ENCODE assay signal across 8 mouse cellular contexts in genomic region chr10:41682546-41683393, GRCm38 (mm10). TPM values are rescaled to one million over a fixed set of nuclear protein-coding genes. Genes with fewer than 3 reads are reported as not detected.
DNase-seq lines count a peak whose midpoint lies in the region; ATAC-seq and TF ChIP-seq lines count a peak whose summit lies in the region.

No protein-coding gene starts in this region.

- ATAC-seq in forebrain, embryonic 14.5 days = peak; percentile 45; the same call in 1 of the 2 replicates

- no peak overlapping the region for H3K4me2 ChIP-seq in forebrain, embryonic 14.5 days (ENCODE audit: low read length)

- H3K27me3 ChIP-seq in MEL (ENCODE audit: control insufficient read depth in 1 of 2, insufficient read depth in 2 of 2, low read length in 2 of 2) = peaks cover 0 to 8% of the 10 kb centered on the region in 2 experiments; a peak in 3 of 4 replicates
- H3K27me3 ChIP-seq in forebrain, embryonic 14.5 days (replicated peaks; ENCODE audit: control insufficient read depth, insufficient read depth, low read length) = 0 out of 2 replicates have a peak, but pooled peaks cover 7% of the 10 kb centered on the region

- 43% methylated on average over 16 of the region's 16 CpGs for WGBS in forebrain, embryonic 14.5 days

- no peaks in the 10 kb centered on the region for H3K9me3 ChIP-seq in MEL (replicated peaks; ENCODE audit: insufficient read depth, low read length)
- H3K9me3 ChIP-seq in forebrain, embryonic 14.5 days (replicated peaks; ENCODE audit: control insufficient read depth, low read length) = no peaks in the 10 kb centered on the region

- no peak overlapping the region; the same call in 1 of the 2 replicates for H3K9ac ChIP-seq in MEL (ENCODE audit: control insufficient read depth, low read depth, low read length, poor library complexity, severe bottlenecking)
- no peak overlapping the region for H3K9ac ChIP-seq in forebrain, embryonic 14.5 days (ENCODE audit: low read length)

- TF ChIP-seq EP300 in MEL (IDR thresholded peaks at IDR 0.05; ENCODE audit: low read depth in 1 of 2, low read length in 2 of 2) = no peak

- no peaks in the 10 kb centered on the region for H3K4me1 ChIP-seq in MEL (ENCODE audit: control insufficient read depth in 1 of 2, insufficient read depth in 2 of 2, low read length in 2 of 2)
- peaks cover 12% of the 10 kb centered on the region; the same call in 1 of the 2 replicates for H3K4me1 ChIP-seq in forebrain, embryonic 14.5 days (ENCODE audit: control insufficient read depth, insufficient read depth, low read length)

- no peaks in the 10 kb centered on the region; a peak in 1 of 4 replicates for H3K36me3 ChIP-seq in MEL (ENCODE audit: control insufficient read depth in 1 of 2, insufficient read depth in 2 of 2, low read length in 2 of 2)
- no peaks in the 10 kb centered on the region for H3K36me3 ChIP-seq in forebrain, embryonic 14.5 days (ENCODE audit: control insufficient read depth, insufficient read depth, low read length)

- TF ChIP-seq POLR2A in MEL (IDR thresholded peaks at IDR 0.05; ENCODE audit: control insufficient read depth in 1 of 2, insufficient read depth in 1 of 2, low read depth in 1 of 2, low read length in 2 of 2, poor library complexity in 1 of 2) = no peak

- TF ChIP-seq RAD21 in MEL (IDR thresholded peaks at IDR 0.05; ENCODE audit: low read depth, low read length) = peak; percentile 86

- no peaks in the 10 kb centered on the region for H3K79me2 ChIP-seq in MEL (ENCODE audit: control insufficient read depth, insufficient read depth, low read length, poor library complexity)

- TF ChIP-seq CTCF in MEL (IDR thresholded peaks at IDR 0.05 in 2 of 3, conservative IDR thresholded peaks at IDR 0.05 in 1 of 3; ENCODE audit: control insufficient read depth in 1 of 3, insufficient read depth in 1 of 3, low read depth in 2 of 3, low read length in 3 of 3, poor library complexity in 1 of 3, severe bottlenecking in 1 of 3) = peak; percentile 74 to 84 (median 77)

- peak overlapping the region in 1 of 2 experiments; percentile 18; a peak in 1 of 4 replicates for H3K4me3 ChIP-seq in MEL (ENCODE audit: control insufficient read depth in 1 of 2, insufficient read depth in 1 of 2, low read depth in 2 of 2, low read length in 2 of 2)
- H3K4me3 ChIP-seq in forebrain, embryonic 14.5 days (ENCODE audit: low read depth, low read length) = no peak overlapping the region

- peak; percentile 83 for DNase-seq in MEL (ENCODE audit: low read depth, low spot score)
- peak; percentile 70 for DNase-seq in c-Kit-positive CD71-positive TER-119-positive erythroid progenitor cells, embryonic 14.5 days (ENCODE audit: low spot score)
- DNase-seq in forebrain, embryonic 14.5 days (ENCODE audit: low spot score) = peak; percentile 91
- DNase-seq in heart, postnatal 4 days = peak; percentile 93
- peak; percentile 87 to 93 for DNase-seq in layer of hippocampus, postnatal 14 days (ENCODE audit: low spot score in 2 of 2)
- DNase-seq in lung, postnatal 36 days = peak; percentile 94
- peak; percentile 77 for DNase-seq in retina, postnatal 7 days (ENCODE audit: low read depth, low spot score)
- peak; percentile 64 to 65 for DNase-seq in urinary bladder, adult 18-20 months (ENCODE audit: low spot score in 2 of 2)

- no peak overlapping the region for H3K27ac ChIP-seq in MEL (ENCODE audit: control insufficient read depth, low read depth, low read length)
- no peak overlapping the region for H3K27ac ChIP-seq in forebrain, embryonic 14.5 days (ENCODE audit: low read depth, low read length)

TF ChIP-seq in MEL, 35 proteins besides CTCF, POLR2A, EP300 and RAD21:
- TF ChIP-seq ZMIZ1 (IDR thresholded peaks at IDR 0.05; ENCODE audit: low read depth, low read length) (no peak), CHD2 (IDR thresholded peaks at IDR 0.05; ENCODE audit: low read length) (no peak), ETS1 (IDR thresholded peaks at IDR 0.05; ENCODE audit: low read depth, low read length) (no peak), MYC (IDR thresholded peaks at IDR 0.05; ENCODE audit: low read depth, low read length) (peak; percentile 52; the same call in 1 of the 2 replicates), MAZ (IDR thresholded peaks at IDR 0.05; ENCODE audit: low read depth, low read length) (no peak), NRF1 (IDR thresholded peaks at IDR 0.05; ENCODE audit: insufficient read depth, low read depth, low read length, poor library complexity, severe bottlenecking) (no peak), POLR2AphosphoS5 (IDR thresholded peaks at IDR 0.05; ENCODE audit: borderline replicate concordance, low read depth, low read length) (no peak), JUND (IDR thresholded peaks at IDR 0.05; ENCODE audit: low read depth, low read length) (peak; percentile 29; the same call in 1 of the 2 replicates), SIN3A (IDR thresholded peaks at IDR 0.05; ENCODE audit: low read length) (peak; percentile 22; the same call in 1 of the 2 replicates), MAFK (IDR thresholded peaks at IDR 0.05; ENCODE audit: borderline replicate concordance, low read depth, low read length) (no peak), BHLHE40 (IDR thresholded peaks at IDR 0.05; ENCODE audit: borderline replicate concordance, low read depth, low read length) (peak; percentile 8; the same call in 1 of the 2 replicates), KAT2A (conservative IDR thresholded peaks at IDR 0.05; ENCODE audit: low read depth, low read length) (no peak), ZC3H11A (IDR thresholded peaks at IDR 0.05; ENCODE audit: low read depth, low read length) (peak; percentile 79), MYB (IDR thresholded peaks at IDR 0.05; ENCODE audit: low read depth, low read length) (no peak), CHD1 (IDR thresholded peaks at IDR 0.05; ENCODE audit: low read depth, low read length) (no peak), SMC3 (IDR thresholded peaks at IDR 0.05; ENCODE audit: low read depth, low read length) (peak; percentile 85), ZNF384 (IDR thresholded peaks at IDR 0.05; ENCODE audit: low read depth, low read length) (no peak), USF1 (IDR thresholded peaks at IDR 0.05; ENCODE audit: low read depth, low read length) (0 out of 2 replicates have a peak, but pooled peaks have one; percentile 12), UBTF (IDR thresholded peaks at IDR 0.05; ENCODE audit: borderline replicate concordance, insufficient read depth, low read depth, low read length) (no peak), TAL1 (IDR thresholded peaks at IDR 0.05; ENCODE audit: low read length) (no peak)

RNA-seq across cellular contexts. Expression of gene Ccdc162, which starts 33.7 kb away (rescaled TPM):
- total RNA-seq in MEL (2012; rRNA removed) = not detected in 2 replicates
- polyA plus RNA-seq in MEL (2012; ENCODE audit: insufficient read depth in 1 of 2, insufficient read length in 2 of 2, low read depth in 1 of 2, low replicate concordance in 2 of 2, missing spikeins in 1 of 2) = under 1 TPM in 1 of 2 experiments, not detected in 1; 0.06 TPM
- 0.51 and 0.66 TPM in 2 replicates for polyA plus RNA-seq in forebrain, embryonic 14.5 days (2014; fragmentation: Nextera tagmentation; extraction: Ambion mirVana)
- under 1 TPM; 0.10 to 0.18 TPM for total RNA-seq in heart, postnatal 4 days (2021)
- total RNA-seq in layer of hippocampus, postnatal 14 days (2021) = 1 to 10 TPM; 2.3 to 3.7 TPM
